Mouse (Mus musculus): ENCODE data around the gene Prss23.

GRCm38 (mm10) chr7:89540976-89541375, 14.0 kb upstream of the Prss23 start:
- no peak for TF ChIP-seq CTCF (IDR thresholded peaks at IDR 0.05; ENCODE audit: borderline replicate concordance, insufficient read depth, low read depth, low read length)
- TF ChIP-seq POLR2A (IDR thresholded peaks at IDR 0.05; ENCODE audit: borderline replicate concordance, insufficient read depth, low read length), result no peak

Data from cerebellum, adult 2 months (tissue).